Mouse (Mus musculus): ENCODE measurements around the gene Map1s.

DNA sequence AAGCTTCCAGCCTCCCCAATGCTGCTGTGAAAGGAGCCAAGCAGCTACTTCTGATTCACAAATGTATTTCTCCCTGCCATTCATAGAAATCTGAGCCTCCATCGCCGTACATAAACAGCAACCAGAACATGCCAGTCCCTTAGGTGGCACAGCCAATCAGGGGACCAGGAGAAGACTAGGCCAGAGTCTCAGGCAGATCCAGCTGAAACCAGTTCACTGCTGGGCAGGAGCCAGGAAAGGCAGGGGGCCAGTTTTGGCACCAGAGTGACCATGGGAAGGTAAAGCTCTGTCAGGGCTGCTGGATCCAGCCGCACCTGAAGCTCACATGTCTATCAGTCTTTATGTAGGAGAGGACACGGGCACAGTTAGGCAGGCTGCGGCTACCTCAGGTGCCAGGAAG is 15.1 kb upstream of the Map1s start:
- TF ChIP-seq CTCF (IDR thresholded peaks at IDR 0.05; ENCODE audit: insufficient read depth, low read length): no peak
- TF ChIP-seq POLR2A (IDR thresholded peaks at IDR 0.05; ENCODE audit: borderline replicate concordance, extremely low read depth, low read depth, low read length): no peak

Measured in lung, adult 2 months (tissue).